Mouse (Mus musculus) spleen, postnatal 4 days (tissue): ENCODE measurements at regions not wholly inside any gene's neighbourhood (a gene's known extent, or its start where the extent isn't known, plus 50 kb on each side); places are given as distances from the start of the nearest gene placed in this dataset.
"Not testable (repeated sequence)": the region's sequence is repeated elsewhere in the genome, so short reads cannot be mapped to it uniquely, and the experiment has no call there.

Experiments
- DNase-seq, 2 experiments: peaks; one replicate each; pipeline ENCODE4 v3.0.0; 2022; ENCODE audit warnings: low spot score in 2 of 2

DNA sequence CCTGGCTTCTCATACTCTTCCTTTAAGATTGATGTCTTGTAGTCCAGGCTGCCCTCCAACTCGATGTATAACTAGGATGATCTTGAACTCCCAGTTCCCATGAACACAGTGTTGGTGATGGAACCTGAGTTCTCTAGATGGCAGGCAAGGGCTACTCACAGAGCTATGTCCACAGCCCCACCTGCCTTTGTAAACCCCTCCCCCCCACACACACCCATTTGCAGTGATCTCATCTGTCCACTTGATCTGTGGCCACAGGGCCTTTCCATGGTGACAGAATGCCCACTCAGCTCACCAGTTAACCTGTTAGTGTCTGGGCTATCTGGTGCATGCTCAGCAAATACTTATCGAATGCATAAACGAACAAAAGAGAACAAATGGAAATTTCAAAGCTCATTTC, 176.4 kb downstream of the Nucb2 start:
- DNase-seq: peak in 1 of 2 experiments; percentile 23

DNA sequence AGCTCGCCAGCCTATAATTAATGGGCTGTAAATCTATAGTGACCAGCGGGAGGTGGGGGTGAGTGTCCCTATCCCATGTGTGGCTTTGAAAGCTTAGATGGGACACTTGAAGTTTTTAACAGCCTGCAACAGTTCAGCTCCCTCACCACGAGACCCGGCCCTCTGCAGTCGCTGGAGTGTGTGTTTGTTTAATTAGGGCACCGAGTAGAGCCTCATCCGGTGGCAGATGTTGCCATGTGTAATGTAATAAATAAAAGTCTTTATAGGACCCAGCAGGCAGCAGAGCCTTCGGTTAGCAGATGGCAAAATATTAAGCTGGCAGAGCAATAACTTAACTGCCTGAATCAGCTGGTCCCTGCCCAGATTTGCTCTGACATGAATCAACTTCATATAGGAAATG, 177.1 kb downstream of the Nucb2 start:
- DNase-seq: peak in 1 of 2 experiments; percentile 33

DNA sequence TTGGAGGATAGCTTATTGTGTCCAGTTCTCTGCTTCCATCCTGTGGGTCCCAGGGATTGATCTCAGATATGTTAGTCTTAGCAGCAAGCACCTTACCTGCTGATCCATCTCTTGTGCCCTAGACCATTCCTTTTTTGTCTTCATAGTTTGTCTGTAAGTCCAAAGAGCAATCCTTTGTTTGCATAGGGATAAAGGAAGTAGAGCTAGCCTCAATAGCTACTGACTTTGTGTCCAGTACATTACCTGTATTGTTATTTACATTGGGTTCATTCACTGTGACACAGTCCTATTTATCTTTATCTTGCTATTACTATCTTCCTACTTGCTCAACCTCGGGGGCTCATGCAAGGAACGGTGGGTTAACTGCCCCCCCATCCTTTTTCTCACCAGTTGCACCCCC, 196.2 kb downstream of the Nucb2 start:
- DNase-seq: no peak

DNA sequence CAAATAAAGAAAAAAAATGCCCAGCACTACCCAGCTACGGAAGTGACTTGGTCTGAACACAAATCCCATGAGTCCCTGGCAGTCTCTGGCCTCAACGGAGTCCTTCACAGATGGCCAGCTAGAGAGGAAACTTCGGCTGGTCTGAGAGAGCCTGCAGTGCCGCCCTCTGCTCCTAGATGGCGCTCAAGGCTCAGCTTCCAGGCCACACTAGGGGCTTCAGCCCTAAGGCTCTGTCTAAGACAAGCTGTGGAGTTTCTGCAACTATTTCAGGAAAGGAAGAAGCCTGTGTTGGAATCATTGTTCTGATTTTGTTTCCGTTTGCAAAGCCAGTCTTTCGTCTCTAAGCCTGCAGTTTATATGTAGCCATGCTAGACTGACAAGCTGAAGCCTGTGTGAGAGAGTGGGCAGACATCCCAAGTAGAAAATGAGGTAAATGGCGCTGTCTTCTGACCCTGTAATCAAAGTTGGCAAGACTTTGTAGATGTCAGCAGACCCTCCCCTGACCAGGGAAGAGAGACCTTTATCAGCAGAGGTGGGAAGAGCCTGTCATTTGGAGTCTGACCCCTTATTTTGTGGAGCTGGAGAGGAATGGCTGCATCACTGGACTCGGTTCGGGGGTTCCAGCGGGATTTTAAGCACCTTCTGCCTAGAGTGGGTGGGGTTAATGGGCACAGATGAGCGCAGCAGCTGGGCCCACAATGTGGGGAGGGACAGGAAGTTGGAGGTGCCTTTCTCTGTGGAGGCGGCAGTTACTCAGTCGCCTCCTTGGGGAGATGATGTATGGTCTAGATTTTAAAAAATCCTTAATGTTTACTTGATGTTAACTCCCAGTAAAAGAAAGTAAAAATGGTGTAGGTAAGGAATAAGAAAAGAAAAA, 197.5 kb downstream of the Nucb2 start:
- DNase-seq: peak; percentile 64 to 85

DNA sequence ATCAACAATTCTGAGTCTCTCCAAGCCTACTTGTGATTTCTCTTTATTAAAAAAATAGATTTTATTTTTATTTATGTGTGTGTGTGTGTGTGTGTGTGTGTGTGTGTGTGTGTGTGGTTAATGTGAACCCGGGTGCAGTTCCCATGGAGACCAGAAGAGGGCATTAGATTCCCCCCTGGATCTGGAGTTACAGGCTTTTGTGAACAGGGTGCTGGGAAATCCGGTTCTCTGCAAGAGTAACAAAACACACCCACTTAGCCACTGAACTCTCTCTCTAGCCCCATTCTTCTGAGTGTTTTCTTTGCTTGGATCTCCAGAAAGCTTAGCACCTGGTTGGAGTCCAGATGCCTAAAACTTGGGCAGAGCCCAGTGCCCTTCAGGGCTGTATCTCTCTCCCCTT, 198.4 kb downstream of the Nucb2 start:
- no peak for DNase-seq

DNA sequence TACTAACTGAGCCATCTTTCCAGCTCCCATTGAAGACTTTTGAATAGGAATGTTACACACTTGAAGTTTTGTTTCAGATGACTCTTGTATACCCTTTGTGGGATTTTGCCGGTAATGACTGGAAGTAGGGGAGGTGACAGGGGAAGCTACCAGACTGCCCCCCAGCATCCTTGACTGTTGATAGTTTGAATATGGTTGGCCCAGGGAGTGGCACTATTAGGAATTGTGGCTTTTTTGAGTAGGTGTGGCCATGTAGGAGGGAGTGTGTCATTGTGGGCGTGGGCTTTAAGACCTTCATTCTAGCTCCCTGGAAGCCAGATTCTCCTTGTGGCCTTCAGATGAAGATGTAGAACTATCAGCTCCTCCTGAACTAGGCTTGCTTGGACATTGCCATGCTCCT, 207.4 kb downstream of the Nucb2 start:
- no peak for DNase-seq

DNA sequence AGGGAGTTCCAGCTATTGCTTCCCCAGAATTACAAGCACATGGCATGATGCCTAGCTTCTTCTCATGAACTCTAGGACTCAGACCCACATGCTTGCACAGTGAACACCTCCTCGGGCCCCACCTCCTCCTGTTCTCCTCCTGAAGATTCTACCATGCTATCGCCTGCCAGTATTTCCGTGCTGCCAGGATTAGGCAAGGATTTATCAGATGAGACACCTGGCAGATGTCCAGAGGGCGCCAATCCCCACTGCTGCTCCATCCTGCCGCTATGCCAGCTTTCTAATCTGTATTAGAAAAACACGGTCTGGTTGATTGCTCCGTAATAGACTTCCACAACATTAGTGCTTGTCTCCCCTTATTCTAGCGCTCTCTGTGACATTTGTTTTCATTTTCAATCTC, 209.0 kb downstream of the Nucb2 start:
- no peak for DNase-seq

DNA sequence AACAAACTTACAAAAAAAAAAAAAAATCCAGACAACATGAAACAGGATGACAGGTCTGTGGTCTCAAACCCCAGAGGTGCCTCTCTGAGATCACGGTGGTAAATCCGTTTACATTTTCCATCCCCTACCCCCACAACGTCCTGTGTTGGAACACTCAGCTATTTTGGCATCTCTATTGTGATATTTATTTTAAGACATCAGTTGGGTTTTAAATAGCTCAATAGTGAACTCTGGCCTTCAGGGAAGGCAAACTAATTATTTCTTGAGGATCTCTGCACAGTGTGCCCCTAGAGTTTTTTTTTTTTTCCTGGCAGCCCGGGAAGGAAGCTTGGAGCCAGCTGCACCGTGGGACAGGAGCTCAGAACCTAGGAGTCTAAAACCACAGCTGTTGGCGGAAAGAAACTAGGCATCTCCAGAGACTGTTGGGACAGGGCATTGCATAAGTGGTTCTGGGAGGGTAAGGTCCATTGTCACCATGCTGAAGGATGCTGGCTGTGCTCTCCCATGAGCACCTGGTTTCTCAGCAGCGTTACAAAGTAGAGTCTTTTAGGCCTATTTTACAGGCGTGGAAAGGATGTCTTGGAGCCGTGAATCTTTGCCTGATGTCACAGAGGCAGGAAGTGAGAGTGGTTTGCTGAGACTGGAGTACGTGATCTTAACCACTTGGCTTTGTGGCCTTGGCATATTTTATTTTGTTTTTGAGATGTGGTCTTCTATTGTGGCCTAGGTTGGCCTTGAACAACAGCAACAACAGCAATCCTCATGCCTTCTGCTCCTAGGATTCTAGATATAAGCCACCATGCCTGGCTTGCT, 211.3 kb downstream of the Nucb2 start:
- DNase-seq: no peak

DNA sequence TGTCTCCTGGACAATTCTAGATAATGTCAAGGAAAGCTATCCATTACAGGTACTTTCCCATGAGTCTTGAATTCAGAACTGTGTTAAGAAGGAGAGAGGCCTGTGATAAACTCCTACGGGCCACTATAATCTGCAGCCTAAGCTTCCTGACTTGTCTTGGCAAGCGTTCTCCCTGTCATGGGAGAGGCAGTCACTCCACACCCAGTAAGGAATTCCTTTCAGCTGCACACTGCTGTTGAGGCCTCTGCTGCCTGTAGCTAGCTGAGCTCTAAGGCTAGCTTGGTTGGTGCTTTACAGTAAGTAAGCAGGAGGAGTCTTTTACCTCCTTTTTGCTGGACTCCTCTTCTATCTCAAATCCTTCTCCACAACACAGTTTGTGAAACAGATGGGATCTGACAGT, 224.2 kb downstream of the Nucb2 start:
- DNase-seq: peak in 1 of 2 experiments; percentile 45

DNA sequence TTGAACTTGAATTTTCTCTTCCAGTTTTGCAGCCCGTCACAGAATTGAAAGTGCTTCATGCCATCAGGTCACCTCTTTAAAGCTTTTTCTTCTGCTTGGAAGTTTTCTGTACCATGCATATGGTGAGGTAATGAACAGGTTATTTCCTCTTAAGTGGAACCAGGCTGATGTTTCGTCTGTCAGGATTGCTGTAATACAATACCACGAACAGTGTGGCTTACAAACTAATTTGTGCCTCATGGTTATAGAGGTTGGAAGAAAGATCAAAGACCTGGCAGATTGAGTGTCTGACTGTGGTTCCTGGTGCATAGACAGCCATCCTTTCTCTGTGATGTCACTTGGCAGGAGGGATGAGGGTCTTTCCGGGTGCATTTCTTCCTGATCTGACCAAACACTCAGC, 225.6 kb downstream of the Nucb2 start:
- peak in 1 of 2 experiments; percentile 9 for DNase-seq

DNA sequence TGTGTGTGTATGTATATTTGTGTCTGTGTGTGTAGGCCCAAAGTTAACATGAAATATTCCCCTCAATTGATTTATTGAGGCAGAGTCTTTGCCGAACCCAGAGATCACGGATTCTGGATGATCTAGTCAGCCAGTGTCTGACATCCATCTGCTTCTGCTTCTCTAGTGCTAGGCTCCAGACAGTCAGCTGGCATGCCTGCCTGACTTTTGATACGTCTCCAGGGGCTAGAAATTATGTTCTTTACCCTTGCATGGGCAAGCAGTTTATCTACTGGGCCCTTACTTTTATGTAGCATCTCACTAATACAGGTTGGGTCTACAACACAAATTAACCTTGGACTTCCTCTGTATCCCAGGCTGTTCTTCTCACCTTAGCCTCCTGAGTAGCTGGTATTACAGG, 231.5 kb downstream of the Nucb2 start:
- no peak for DNase-seq

DNA sequence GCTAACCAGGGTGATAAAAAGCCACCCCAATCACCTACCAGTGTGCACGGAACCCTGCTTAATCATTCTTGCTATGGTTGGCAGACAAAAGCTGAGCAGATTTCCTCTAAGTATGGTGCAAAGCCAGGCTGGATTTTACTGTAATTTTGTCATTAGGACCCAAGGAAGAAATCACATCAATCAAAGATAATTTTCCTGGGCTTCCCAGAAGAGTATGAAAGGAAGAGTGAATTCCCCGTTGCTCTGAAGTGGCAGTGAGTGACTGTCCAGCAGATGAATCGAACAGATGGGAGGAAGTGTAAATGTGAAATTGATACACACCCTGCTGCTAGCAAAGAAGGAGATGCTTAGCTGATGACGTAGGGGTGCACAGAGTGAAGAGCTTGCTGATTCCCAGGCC, 232.2 kb downstream of the Nucb2 start:
- DNase-seq: no peak

DNA sequence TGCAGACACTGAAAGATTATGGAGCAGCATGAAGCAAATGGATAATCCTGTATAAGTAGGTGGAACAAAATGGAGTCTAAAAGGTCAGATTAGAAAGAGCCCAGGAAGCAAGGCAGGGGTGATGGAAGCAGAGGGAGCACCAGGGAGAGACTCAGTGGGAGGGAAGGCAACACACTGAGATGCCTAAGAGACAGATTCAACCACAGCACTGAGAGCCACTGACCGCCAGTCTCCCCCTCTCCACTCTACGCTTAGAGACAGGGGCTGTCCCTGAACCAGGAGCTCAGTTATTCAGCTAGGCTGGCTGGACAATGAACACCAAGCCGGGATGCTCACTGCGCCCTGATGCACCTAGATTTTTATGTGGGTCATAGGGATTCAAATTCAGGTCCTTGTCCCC, 233.8 kb downstream of the Nucb2 start:
- DNase-seq: no peak

DNA sequence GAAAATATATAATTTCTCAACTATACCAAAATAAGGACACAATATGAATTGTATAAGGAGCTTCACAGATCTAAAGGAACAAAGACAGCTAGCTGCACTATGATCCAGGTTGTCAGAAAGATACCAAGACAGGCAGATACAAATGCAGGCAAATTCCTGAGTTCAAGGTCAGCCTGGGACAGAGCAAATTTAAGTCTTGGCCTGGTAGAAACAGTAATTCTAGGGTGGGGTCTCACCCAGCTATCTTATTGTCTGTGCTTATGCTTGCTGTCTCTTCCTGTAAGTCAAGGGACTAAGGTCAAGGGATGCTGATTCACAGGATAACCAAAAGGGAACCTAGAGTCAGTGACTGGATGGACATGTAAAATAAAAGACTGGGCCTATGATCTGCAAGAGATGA, 250.4 kb downstream of the Nucb2 start:
- DNase-seq: no peak

DNA sequence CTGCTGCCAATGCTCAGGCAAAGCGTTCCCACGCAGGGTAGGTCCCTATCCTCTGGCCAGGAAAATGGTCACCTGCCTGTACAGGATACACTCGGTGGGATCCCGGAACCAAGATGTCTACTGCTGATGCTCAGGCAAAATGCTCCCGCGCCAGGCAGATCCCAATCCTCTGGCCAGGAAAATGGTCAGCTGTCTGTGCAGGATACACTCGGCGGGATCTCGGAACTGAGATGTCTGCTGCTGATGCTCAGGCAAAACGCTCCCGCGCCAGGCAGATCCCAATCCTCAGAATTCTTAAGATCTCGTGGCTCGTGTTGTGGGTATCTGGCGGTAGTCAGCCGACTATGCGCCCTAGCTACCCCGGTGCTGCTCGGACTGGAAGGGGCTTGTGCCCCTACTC, 288.0 kb downstream of the Nucb2 start:
- not testable (repeated sequence) for DNase-seq

DNA sequence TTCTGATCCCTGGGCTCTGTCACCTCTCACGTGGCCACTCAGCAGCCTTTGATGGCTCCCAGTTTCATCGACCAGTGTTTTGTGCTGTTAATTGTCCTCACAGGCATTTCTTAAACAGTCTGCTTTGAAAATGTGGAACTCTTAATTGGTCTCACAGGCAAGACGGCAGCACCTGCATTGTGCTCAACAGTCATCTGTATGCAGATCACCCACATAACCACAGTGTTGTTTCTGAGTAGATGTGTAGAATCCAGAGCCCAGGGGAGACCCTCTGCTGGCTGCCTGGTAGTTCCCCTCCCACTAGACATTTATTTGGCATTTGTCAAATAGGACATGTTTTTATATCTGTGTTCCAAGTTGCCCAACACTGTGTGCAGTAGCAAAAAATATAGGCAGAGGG, 304.3 kb downstream of the Nucb2 start:
- peak in 1 of 2 experiments; percentile 16 for DNase-seq

DNA sequence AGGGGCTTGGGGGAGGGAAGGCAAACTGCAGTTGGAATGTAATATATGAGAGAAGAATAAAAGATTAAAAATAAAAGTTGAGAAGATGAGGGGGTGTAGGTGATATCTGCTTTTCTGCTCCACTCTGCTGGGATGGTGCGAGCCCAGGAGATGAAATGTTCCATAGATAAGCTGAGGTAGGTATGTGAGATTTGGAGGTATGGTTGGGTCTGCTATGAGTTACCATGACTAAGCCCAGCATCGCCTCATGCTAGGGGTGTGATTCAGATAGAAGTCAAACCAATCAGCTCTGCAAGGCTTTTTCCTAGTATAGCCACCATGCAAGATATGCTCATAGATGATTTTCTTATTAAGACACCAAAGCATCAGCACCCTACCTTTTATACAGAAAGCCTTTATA, 312.3 kb downstream of the Nucb2 start:
- DNase-seq: no peak

DNA sequence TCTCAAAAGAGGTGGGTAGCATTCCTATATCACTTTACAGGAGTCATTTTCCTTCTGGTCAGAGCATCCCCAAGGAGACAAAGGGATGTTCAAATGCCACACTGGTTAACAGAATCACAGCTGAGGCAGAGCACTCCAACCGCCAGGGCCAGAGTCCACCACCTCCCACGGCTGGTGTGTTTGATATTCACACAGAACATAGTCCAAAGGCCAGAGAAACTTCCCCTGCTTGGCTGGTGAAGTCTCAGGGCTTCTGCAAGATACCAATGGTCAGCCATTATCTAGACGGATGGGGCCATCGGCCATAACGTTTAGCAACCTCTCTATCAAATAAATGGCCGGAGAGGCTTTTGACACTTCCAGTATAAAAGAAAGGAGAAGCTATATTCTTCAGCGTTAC, 313.8 kb downstream of the Nucb2 start:
- DNase-seq: no peak

DNA sequence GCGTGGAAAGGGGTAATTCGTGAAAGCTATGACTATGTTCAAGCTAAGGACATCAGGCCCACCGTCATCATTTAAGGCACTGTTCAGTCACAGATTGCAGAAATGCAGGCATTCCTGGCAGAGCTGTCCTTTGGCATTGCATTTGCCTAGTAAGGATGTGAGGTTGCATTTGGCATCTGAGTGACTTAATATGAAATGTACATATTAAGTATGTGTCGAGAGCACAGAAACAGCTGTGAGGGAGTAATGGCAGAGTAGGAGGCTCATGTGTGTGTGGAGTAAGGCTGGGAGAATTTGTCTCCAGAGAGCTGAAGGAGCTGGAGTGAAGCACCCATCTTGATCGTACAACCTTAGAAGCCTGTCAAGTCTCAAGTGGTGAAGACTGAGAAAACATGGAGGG, 316.4 kb downstream of the Nucb2 start:
- DNase-seq: no peak

DNA sequence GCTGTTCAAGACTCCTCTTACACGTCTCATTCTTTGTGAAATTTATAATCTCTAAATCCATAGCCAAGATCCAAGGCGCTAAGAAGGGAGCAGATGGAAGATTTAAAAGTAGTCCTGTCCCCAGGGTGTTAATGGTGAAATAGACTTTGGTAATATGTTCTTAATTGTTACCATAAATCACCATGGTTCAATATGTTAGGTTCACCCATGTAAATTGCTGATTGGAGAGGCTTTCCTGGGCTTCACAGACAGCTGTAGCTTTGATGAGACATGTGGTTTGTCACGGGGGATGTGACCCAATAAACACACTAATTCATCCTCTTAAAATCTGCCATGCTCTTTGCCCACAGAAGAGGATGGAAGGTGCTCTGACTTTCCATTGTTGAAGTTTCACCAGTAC, 338.7 kb downstream of the Nucb2 start:
- DNase-seq: no peak

DNA sequence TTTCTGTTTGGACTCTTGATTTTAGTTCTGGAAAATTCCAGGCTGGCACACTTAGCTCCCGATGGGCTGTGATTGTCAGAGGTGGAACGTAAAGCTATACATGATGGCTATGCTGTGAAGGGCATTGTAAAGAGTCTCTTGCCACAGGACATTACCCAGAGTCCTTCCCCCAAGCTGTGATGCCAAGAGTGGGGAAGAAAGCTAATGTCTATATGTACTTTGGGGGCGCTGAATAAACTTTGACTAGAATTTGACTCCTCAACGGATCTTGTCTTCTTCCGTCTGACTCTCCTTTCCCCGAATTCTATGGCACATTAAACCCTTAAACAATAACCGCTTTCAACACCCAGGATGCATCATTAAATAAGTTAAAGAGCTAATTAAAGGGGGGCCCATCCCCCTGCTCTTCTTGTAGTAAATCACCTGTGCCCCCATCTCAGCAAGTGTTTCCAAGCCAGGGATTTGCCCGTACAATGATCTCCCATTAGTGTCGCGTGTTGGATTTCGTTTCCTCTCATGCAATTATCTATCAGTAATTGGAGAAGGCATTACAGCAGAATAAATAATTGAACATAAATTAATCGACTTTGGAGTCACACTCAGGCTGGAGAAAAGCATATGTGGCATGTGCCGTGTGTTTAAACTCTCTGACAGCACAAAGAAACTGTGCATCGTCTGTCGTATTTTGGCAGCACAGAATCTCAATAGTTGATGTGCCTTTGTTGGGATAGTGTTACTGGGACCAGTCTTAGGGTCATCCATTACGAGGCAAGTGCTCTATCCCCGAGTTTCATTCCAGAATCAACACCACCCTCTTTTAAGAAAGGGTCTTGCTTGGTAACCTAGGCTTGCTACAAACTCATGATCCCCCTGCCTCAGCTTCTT, 343.9 kb downstream of the Nucb2 start:
- DNase-seq: no peak

DNA sequence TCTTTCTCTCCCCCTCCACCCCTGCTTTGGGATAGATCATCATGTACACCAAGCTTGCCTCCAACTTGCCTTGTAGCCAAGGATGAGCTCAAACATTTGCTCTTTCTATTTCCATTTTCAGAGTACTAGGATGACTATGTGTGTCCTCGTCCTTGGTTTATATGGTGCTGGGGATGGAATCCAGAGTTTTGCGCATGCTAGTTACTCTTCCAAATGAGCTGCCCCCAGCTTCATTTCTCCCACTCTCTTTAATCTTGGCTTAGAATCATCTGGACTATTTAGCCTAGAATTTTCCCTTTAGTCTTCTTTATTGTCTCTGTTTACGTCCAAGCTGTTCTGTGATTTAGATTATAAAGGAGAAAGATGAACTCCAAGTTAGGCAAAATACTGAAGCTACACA, 349.2 kb downstream of the Nucb2 start:
- no peak for DNase-seq
